Mouse (Mus musculus): ENCODE results near the gene Retreg1.

Retreg1 gene

DNA sequence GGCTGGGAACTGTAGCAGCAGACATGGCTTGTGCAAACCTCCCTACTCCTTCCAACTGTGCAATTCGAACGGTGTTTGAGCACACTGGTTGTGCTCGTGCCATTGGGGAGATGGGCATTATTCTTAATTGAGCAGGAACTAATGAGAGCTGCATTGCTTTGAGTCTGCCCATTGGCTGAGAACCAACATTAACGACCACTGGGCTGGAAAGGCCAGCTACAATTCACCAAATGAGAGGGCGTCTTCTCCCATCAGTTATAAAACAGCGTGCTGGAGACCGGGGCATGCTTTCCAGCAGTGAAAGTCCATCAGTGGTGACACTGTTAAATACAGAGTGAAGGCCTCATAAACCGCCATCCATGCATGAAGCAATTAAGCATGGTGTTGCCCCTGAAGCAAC is 178.7 kb downstream of the Retreg1 start:
- no peak for DNase-seq

DNA sequence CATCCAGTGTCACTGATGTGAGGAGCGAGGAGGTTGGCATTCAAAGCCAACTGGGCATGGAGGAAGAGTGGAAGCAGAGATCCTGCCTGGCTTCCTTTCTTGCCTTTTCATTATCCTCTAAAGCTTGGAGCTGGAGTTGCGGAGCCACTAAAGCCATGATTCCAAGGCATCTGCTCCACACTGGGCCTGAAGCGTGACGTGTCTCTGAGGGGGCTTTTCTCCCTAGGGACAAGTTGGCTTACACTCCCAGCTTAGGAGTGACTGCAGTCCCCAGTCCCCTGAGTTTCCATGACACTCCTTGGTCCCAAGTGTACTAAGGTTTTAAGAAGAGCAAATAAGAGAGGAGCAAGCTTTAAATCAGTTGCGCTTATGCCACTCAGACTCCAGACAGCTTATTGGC is 179.7 kb downstream of the Retreg1 start:
- no peak for DNase-seq
